Mouse (Mus musculus) forebrain, embryonic 14.5 days (tissue): ENCODE measurements around the gene Ube2g1. TPM values are rescaled to one million over a fixed set of nuclear protein-coding genes. Genes with fewer than 3 reads are reported as not detected.

Experiments
- ATAC-seq: fragments of 200-750 bp; cut with Nextera tagmentation; 2 replicates; pipeline ENCODE4 v1.8.0; 2017; ENCODE audit warnings: mild to moderate bottlenecking, moderate library complexity
- DNase-seq: peaks from one replicate; pipeline ENCODE4 v3.0.0-alpha.2; 2015; ENCODE audit warnings: low spot score
- H3K27ac ChIP-seq: fragments of 300-500 bp; sonication (generic); 2 replicates; pipeline ENCODE4 v1.5.1; 2014; ENCODE audit warnings: low read depth, mild to moderate bottlenecking, control low read depth, low read length, moderate library complexity
- H3K27me3 ChIP-seq: fragments of 300-500 bp; sonication (generic); replicated peaks from 2 replicates; pipeline ENCODE4 v1.6.1; 2014; ENCODE audit warnings: low read length, control low read depth, mixed read lengths; ENCODE audit not compliant: control insufficient read depth, insufficient read depth
- H3K36me3 ChIP-seq: fragments of 300-500 bp; sonication (generic); 2 replicates; pipeline ENCODE4 v1.6.1; 2014; ENCODE audit warnings: low read length, control low read depth; ENCODE audit not compliant: control insufficient read depth, insufficient read depth
- H3K4me1 ChIP-seq: fragments of 300-500 bp; sonication (generic); 2 replicates; pipeline ENCODE4 v1.6.1; 2014; ENCODE audit warnings: antibody characterized with exemption, low read length, control low read depth; ENCODE audit not compliant: control insufficient read depth, insufficient read depth
- H3K4me2 ChIP-seq: fragments of 300-500 bp; sonication (generic); 2 replicates; pipeline ENCODE4 v1.6.1; 2014; ENCODE audit warnings: mild to moderate bottlenecking, control low read depth, low read length
- H3K4me3 ChIP-seq: fragments of 300-500 bp; sonication (generic); 2 replicates; pipeline ENCODE4 v1.5.1; 2014; ENCODE audit warnings: low read depth, low read length, control low read depth
- H3K9ac ChIP-seq: fragments of 300-500 bp; sonication (generic); 2 replicates; pipeline ENCODE4 v1.6.1; 2014; ENCODE audit warnings: mild to moderate bottlenecking, low read length, control low read depth, moderate library complexity
- H3K9me3 ChIP-seq: fragments of 300-500 bp; sonication (generic); replicated peaks from 2 replicates; pipeline ENCODE4 v1.6.1; 2016; ENCODE audit warnings: low read length, control low read depth, mixed read lengths; ENCODE audit not compliant: control insufficient read depth
- WGBS: fragments of 180-500 bp; shearing (Covaris S2); extraction: QIAGEN DNeasy Blood & Tissue Kit; methylation state at CpG from one replicate; pipeline ENCODE4 v1.1.7; 2014; 5-methylcytosine and 5-hydroxymethylcytosine counted together
- microRNA-seq: library from miRNA; unstranded; fragments of <30 nt; microRNA quantifications from one replicate; pipeline ENCODE4, GENCODE M21; 2016
- polyA plus RNA-seq: library from polyadenylated mRNA; unstranded; fragments of >200 nt; fragmentation: Nextera tagmentation; extraction: Ambion mirVana; gene quantifications from 2 replicates; pipeline ENCODE4 v1.2.1, GENCODE M21; 2014

The Ube2g1 gene
- polyA plus RNA-seq, 1 experiment from 2014 or later = 100 TPM

DNA sequence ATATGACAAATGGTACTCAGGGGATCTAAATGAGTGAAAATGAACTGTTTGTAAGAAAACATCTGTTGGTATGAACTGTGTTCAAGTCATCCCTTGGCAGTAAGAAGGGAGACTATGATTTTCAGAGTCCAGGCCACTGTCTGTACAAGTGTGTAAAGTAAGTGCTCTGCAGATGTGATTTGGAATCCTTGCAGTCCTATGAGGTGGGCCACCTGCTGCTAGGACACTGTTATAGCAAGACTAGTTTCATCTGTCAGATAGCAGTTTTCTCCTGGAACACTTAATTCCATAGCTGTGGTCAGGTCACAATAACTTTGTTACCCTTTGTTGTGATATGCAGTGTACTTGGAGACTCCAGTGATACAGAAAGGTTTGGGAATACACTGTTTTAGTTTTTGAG is 118.9 kb downstream of the Ube2g1 start:
- peak; percentile 17 for DNase-seq
- Histone ChIP-seq H3K9me3 (no peaks in the 10 kb centered on the region), H3K4me3 (no peak overlapping the region), H3K4me2 (no peak overlapping the region), H3K27me3 (no peaks in the 10 kb centered on the region), H3K36me3 (peaks cover 32% of the 10 kb centered on the region), H3K9ac (no peak overlapping the region), H3K4me1 (no peaks in the 10 kb centered on the region), H3K27ac (no peak overlapping the region)
- no peak for ATAC-seq

DNA sequence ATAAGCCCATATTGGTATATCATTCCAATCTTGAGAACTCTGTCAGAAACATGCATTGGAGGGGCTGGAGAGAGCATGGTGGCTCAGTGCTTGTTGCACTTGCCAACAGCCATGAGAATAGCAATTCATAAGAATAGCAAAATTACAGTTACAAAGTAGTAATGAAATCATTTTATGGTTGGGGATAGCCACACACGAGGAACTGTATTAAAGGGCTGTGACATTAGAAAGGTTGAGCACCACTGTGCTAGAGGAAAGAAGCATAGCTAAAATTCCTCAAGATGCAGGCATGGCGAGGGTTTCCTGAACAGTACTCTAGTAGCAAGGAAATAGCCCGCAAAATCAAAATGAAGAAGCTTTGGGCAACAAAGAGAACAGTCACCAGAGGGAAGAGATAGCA is 126.7 kb downstream of the Ube2g1 start:
- Histone ChIP-seq H3K27me3 (no peaks in the 10 kb centered on the region), H3K9me3 (no peaks in the 10 kb centered on the region), H3K9ac (no peak overlapping the region), H3K4me1 (no peaks in the 10 kb centered on the region), H3K36me3 (peaks cover 65% of the 10 kb centered on the region), H3K4me3 (no peak overlapping the region), H3K27ac (no peak overlapping the region), H3K4me2 (no peak overlapping the region)
- ATAC-seq = no peak
- WGBS = 90% methylated on average over 3 of the region's 3 CpGs
- no peak for DNase-seq

DNA sequence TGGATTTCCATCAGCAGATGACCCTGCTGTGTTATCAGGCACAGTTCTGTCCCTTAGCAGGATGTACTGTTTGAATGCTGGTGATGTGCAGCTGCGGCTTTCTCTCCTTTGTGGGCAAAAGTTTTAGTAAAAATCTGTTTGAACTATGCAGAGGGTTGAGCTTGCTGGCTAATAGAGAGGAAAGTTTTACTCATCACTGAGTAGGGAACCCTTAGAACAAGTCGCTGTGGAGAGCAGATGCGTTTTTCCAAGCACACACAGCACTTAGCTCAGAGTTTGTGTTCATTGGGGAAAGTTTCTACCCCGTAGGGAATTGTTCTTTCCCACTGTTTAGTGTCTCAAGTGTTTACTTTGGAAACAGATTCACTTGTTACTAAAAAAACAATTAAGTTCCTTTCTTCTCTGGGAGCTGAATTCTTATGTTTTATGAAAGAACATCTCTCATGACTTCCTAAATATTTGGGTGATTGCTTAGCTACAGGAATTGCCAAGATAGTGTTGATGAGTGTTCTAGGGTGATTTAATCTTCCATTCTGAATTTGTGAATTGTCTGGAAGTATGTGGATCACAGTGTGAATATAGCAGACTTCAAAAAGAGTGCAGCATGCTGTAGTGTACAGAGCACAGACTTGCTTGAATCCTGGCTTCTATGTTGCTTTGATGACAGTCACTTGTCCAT is 127.9 kb downstream of the Ube2g1 start:
- H3K36me3 ChIP-seq = peaks cover 65% of the 10 kb centered on the region
- no peaks in the 10 kb centered on the region for H3K27me3 ChIP-seq
- no peaks in the 10 kb centered on the region for H3K4me1 ChIP-seq
- H3K4me2 ChIP-seq = no peak overlapping the region
- H3K27ac ChIP-seq = no peak overlapping the region
- no peak overlapping the region for H3K4me3 ChIP-seq
- 85% methylated on average over 4 of the region's 4 CpGs for WGBS
- H3K9me3 ChIP-seq = no peaks in the 10 kb centered on the region
- H3K9ac ChIP-seq = no peak overlapping the region
- DNase-seq (no peak), ATAC-seq (no peak)

DNA sequence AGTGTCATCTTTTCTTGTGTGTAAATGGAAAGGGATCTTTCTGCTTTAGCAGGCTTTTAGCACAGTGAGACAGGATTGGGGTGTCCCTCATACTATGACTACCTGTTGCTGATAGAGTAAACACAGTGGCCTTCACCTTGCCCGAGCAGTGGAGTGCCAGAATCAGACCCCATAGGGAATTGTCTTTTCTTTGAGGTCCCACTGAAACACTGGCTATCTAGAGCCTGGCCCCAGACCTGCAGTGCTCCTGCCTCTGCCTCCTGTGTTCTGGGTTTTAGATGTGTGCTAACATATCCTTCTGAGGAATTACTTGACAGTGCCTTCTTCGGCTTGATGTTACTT is 128.4 kb downstream of the Ube2g1 start:
- peaks cover 66% of the 10 kb centered on the region for H3K36me3 ChIP-seq
- H3K4me3 ChIP-seq = no peak overlapping the region
- H3K9ac ChIP-seq = no peak overlapping the region
- H3K4me2 ChIP-seq = no peak overlapping the region
- H3K27me3 ChIP-seq = no peaks in the 10 kb centered on the region
- no peak for DNase-seq
- WGBS = 71% methylated on average over 2 of the region's 2 CpGs
- no peak for ATAC-seq
- H3K4me1 ChIP-seq = no peaks in the 10 kb centered on the region
- no peak overlapping the region for H3K27ac ChIP-seq
- H3K9me3 ChIP-seq = no peaks in the 10 kb centered on the region

Small RNAs within 50 kb of the gene (microRNA-seq; reads per million reads assigned to microRNA genes)
- not detected for gene Gm25678

Other genes with a start within 250 kb of the Ube2g1 start
- gene Tekt1, start 244.8 kb upstream of the Ube2g1 start, polyA plus RNA-seq = 10.4 and 10.5 TPM in 2 replicates
- gene Smtnl2, start 195.6 kb upstream of the Ube2g1 start, polyA plus RNA-seq = 1.4 and 1.6 TPM in 2 replicates
- gene Ggt6, start 171.8 kb upstream of the Ube2g1 start, polyA plus RNA-seq = not detected in 2 replicates
- gene Mybbp1a, start 165.9 kb upstream of the Ube2g1 start, polyA plus RNA-seq = 80.5 and 82.1 TPM in 2 replicates
- gene Spns2, start 117.4 kb upstream of the Ube2g1 start, polyA plus RNA-seq = 4.6 and 5.8 TPM in 2 replicates
- 0.10 and 0.16 TPM in 2 replicates for gene Spns3, start 56.8 kb upstream of the Ube2g1 start, polyA plus RNA-seq
- 27.1 and 32.3 TPM in 2 replicates for gene Ankfy1, start 82.7 kb downstream of the Ube2g1 start, polyA plus RNA-seq
- gene Cyb5d2, start 188.9 kb downstream of the Ube2g1 start, polyA plus RNA-seq = 4.4 and 4.5 TPM in 2 replicates
- 9.9 and 12.9 TPM in 2 replicates for gene Zzef1, start 188.9 kb downstream of the Ube2g1 start, polyA plus RNA-seq